Mouse (Mus musculus) kidney, adult 2 months (tissue): ENCODE results near the gene Eif2ak4.

Experiments used
- CTCF ChIP-seq: fragments of 200-500 bp; conservative IDR thresholded peaks from 2 replicates; pipeline ENCODE4 v1.5.1; 2011; ENCODE audit warnings: low read depth, mild to moderate bottlenecking, control low read depth, low read length, moderate library complexity, mixed read lengths; ENCODE audit not compliant: insufficient read depth, insufficient read length
- POLR2A ChIP-seq: fragments of 200-500 bp; IDR thresholded peaks from one replicate; pipeline ENCODE4 v1.6.1; 2011; ENCODE audit warnings: low read depth, low read length, control low read depth

GRCm38 (mm10) chr2:118375931-118376330 lies 12.5 kb upstream of the Eif2ak4 start:
- no peak for TF ChIP-seq POLR2A
- TF ChIP-seq CTCF, result no peak
